Mouse (Mus musculus) lung, postnatal 0 days (tissue): ENCODE data around the gene Qars.

Experiments used
- CTCF ChIP-seq: IDR thresholded peaks from 2 replicates; pipeline ENCODE4 v1.5.1; 2016; ENCODE audit warnings: antibody characterized with exemption, mild to moderate bottlenecking
- EP300 ChIP-seq: IDR thresholded peaks from 2 replicates; pipeline ENCODE4 v1.6.1; 2016; ENCODE audit warnings: antibody characterized with exemption, mild to moderate bottlenecking, control low read depth

DNA sequence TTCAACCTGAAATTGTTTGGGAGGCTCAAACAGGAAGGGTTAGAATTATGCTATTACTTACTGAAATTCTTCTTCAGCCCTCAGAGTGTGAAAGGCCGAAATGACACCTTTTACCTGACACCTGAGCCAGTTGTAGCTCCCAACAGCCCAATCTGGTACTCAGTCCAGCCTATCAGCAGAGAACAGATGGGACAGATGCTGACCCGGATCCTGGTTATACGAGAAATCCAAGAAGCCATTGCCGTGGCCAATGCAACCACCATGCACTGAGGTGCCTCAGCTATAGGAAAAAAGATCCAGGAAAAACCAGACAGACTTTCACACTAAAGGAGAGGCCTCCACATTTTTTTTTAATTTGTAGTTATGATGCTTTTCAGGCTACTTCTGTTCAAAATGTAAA is 51.7 kb downstream of the Qars start:
- TF ChIP-seq CTCF, result no peak
- TF ChIP-seq EP300, result no peak
